Mouse (Mus musculus) midbrain, embryonic 12.5 days (tissue): ENCODE measurements around the gene Wasl. TPM values are rescaled to one million over a fixed set of nuclear protein-coding genes. Genes with fewer than 3 reads are reported as not detected.

ENCODE experiments used
- ATAC-seq: fragments of 200-750 bp; cut with Nextera tagmentation; 2 replicates; pipeline ENCODE4 v1.8.0; 2017; ENCODE audit warnings: low read depth, moderate TSS enrichment, moderate library complexity; ENCODE audit not compliant: low FRiP score
- H3K27ac ChIP-seq: fragments of 300-500 bp; sonication (generic); replicated peaks from 2 replicates; pipeline ENCODE4 v1.5.1; 2016; ENCODE audit warnings: mild to moderate bottlenecking
- H3K27me3 ChIP-seq: fragments of 300-500 bp; sonication (generic); 2 replicates; pipeline ENCODE4 v1.6.1; 2016; ENCODE audit warnings: mild to moderate bottlenecking
- H3K36me3 ChIP-seq: fragments of 300-500 bp; sonication (generic); 2 replicates; pipeline ENCODE4 v1.6.1; 2016
- H3K4me1 ChIP-seq: fragments of 300-500 bp; sonication (generic); 2 replicates; pipeline ENCODE4 v1.6.1; 2016
- H3K4me2 ChIP-seq: fragments of 300-500 bp; sonication (generic); replicated peaks from 2 replicates; pipeline ENCODE4 v1.6.1; 2016; ENCODE audit warnings: mild to moderate bottlenecking, moderate library complexity
- H3K4me3 ChIP-seq: fragments of 300-500 bp; sonication (generic); 2 replicates; pipeline ENCODE4 v1.5.1; 2016; ENCODE audit warnings: mild to moderate bottlenecking
- H3K9ac ChIP-seq: fragments of 300-500 bp; sonication (generic); replicated peaks from 2 replicates; pipeline ENCODE4 v1.6.1; 2016; ENCODE audit warnings: mild to moderate bottlenecking, moderate library complexity
- H3K9me3 ChIP-seq: fragments of 300-500 bp; sonication (generic); 2 replicates; pipeline ENCODE4 v1.6.1; 2016; ENCODE audit warnings: mild to moderate bottlenecking
- WGBS: fragments of 180-500 bp; shearing (Covaris S2); methylation state at CpG from one replicate; pipeline ENCODE4 v1.1.7; 2016; 5-methylcytosine and 5-hydroxymethylcytosine counted together
- polyA plus RNA-seq: library from polyadenylated mRNA; unstranded; fragments of >200 nt; fragmentation: Nextera tagmentation; extraction: Ambion mirVana; gene quantifications from 2 replicates; pipeline ENCODE4 v1.2.1, GENCODE M21; 2016

The Wasl gene
- polyA plus RNA-seq, 1 experiment from 2014 or later = 76.2 TPM

DNA sequence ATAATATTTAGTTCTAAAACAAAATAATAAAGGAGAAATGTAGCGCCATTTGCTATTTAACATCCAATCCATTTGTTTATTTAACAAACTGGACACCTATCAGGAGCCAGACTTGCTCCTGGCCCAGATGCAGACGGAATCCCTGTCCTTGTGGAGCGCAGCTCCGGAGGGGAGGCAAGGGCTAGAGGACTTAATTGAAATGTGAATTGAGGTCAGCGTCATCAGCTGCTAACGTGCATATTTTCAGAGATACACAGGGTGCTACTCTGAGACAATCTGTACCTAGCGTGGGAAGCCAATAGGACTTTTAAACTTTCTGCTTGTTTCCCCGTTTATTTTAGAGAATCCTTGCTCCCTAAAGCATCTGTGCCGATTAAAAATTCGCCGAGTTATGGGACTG is 94.5 kb downstream of the Wasl start:
- no peak overlapping the region for H3K4me3 ChIP-seq
- WGBS = 68% methylated on average over 11 of the region's 11 CpGs
- no peaks in the 10 kb centered on the region for H3K36me3 ChIP-seq
- H3K4me2 ChIP-seq = no peak overlapping the region
- H3K4me1 ChIP-seq = no peaks in the 10 kb centered on the region
- no peak overlapping the region for H3K27ac ChIP-seq
- H3K9ac ChIP-seq = no peak overlapping the region
- H3K9me3 ChIP-seq = no peaks in the 10 kb centered on the region
- ATAC-seq = no peak
- no peaks in the 10 kb centered on the region for H3K27me3 ChIP-seq

DNA sequence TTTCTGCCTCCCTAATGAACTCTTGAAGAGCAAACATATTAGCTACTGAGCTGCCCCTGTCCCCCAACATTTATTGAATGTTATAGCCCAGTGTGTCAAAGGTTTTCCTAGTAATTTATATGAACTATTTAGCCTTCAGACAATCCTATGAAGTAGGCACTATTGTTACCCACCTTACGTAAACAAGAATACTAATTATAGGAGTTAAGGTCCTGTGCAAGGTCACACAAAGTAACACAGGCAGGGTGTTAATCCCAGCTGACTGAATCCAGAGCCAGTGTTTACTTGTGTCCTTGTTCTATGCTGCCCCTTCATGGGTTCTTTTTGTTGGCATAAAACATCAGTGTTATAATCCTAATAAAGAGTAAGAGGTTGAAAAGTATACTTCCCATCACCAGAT is 95.1 kb downstream of the Wasl start:
- Histone ChIP-seq H3K36me3 (no peaks in the 10 kb centered on the region), H3K27ac (no peak overlapping the region), H3K9ac (no peak overlapping the region), H3K4me2 (no peak overlapping the region), H3K27me3 (no peaks in the 10 kb centered on the region), H3K4me1 (no peaks in the 10 kb centered on the region), H3K4me3 (no peak overlapping the region), H3K9me3 (no peaks in the 10 kb centered on the region)
- WGBS = 98% methylated on average over 1 of the region's 1 CpGs
- ATAC-seq = no peak

DNA sequence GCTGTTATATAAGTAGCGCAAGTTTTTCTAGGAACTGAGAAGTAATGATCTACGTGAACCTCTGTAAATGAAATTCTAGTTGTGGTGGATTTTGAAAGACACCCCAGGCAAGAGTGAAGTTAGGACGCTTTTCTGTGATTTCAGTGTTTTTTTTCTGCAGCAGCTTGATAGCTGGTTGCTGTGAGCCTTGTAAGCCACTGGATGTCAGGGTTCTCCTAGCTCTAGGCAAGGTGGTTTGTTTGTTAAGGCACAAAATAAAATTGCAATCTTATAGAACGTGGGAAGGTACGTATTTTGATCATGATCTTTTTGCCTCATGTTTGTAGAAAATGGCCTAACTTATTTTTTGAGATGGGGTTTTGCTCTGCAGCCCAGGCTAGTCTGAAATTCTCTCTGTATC is 95.8 kb downstream of the Wasl start:
- 86% methylated on average over 5 of the region's 5 CpGs for WGBS
- Histone ChIP-seq H3K9me3 (no peaks in the 10 kb centered on the region), H3K4me1 (no peaks in the 10 kb centered on the region), H3K27ac (no peak overlapping the region), H3K9ac (no peak overlapping the region), H3K4me2 (no peak overlapping the region), H3K27me3 (no peaks in the 10 kb centered on the region), H3K36me3 (no peaks in the 10 kb centered on the region), H3K4me3 (no peak overlapping the region)
- ATAC-seq = no peak

DNA sequence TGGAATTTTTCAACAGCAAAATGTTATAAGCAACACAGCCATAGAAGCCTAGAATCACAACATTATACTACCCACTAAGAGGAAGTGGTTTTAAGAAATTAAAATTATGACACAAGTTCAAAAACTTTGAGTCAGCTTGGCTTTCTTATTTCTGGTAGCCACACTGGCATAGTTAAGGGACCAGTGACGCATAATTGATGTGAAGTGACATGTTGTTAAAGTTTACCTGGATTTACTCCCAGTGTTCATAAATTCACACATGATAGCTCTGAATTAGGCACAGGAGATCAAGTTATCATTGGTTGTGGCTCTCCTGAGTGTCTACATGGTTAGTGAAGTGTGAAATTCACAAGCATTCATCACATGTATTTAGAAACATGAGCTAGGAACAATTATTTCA is 99.9 kb downstream of the Wasl start:
- no peaks in the 10 kb centered on the region for H3K27me3 ChIP-seq
- WGBS = 92% methylated on average over 1 of the region's 1 CpGs
- no peaks in the 10 kb centered on the region for H3K9me3 ChIP-seq
- no peaks in the 10 kb centered on the region for H3K4me1 ChIP-seq
- no peak overlapping the region for H3K9ac ChIP-seq
- no peak overlapping the region for H3K27ac ChIP-seq
- ATAC-seq = no peak
- no peak overlapping the region for H3K4me2 ChIP-seq
- H3K4me3 ChIP-seq = no peak overlapping the region
- H3K36me3 ChIP-seq = no peaks in the 10 kb centered on the region

DNA sequence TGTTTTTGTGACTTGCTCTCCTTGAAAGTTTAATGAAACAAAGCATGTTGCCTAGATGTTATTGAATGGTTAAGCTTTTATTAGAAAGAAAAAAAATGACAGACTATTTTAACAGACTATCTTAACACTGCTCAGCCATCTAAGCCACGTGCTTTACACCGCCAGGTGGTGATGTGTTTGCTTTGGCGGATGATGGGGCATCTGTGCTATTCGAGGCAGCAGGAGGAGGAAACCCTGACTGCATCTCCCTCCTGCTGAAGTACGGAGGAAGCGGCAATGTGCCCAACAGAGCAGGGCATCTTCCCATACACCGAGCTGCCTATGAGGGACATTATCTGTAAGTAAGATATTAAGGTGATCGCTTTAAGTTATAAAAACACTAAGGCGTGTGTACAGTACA is 100.7 kb downstream of the Wasl start:
- no peaks in the 10 kb centered on the region for H3K9me3 ChIP-seq

More for the DNA sequence above, 100.7 kb downstream of the Wasl start:
- Histone ChIP-seq H3K27me3 (no peaks in the 10 kb centered on the region), H3K4me3 (no peak overlapping the region), H3K27ac (no peak overlapping the region), H3K36me3 (no peaks in the 10 kb centered on the region), H3K4me2 (no peak overlapping the region), H3K9ac (no peak overlapping the region), H3K4me1 (no peaks in the 10 kb centered on the region)
- WGBS = 77% methylated on average over 9 of the region's 9 CpGs
- ATAC-seq = no peak

Other genes starting within 250 kb of the Wasl start
- 0.06 and 0.16 TPM in 2 replicates for gene Iqub, start 149.9 kb downstream of the Wasl start, polyA plus RNA-seq
- gene Ndufa5, start 137.0 kb downstream of the Wasl start, polyA plus RNA-seq = 274 and 286 TPM in 2 replicates
- not detected in 2 replicates for gene Asb15, start 136.9 kb downstream of the Wasl start, polyA plus RNA-seq
- not detected in 2 replicates for gene Lmod2, start 67.2 kb downstream of the Wasl start, polyA plus RNA-seq
- gene Hyal6, start 68.2 kb upstream of the Wasl start, polyA plus RNA-seq = not detected in 2 replicates
- gene Hyal4, start 83.3 kb upstream of the Wasl start, polyA plus RNA-seq = not detected in 2 replicates
- not detected in 2 replicates for gene Spam1, start 126.2 kb upstream of the Wasl start, polyA plus RNA-seq
- gene Hyal5, start 193.0 kb upstream of the Wasl start, polyA plus RNA-seq = not detected in 2 replicates